In genomic region chr10:105403931-105404330, GRCm38 (mm10) we compare ENCODE assay signal across 22 mouse cellular contexts.
DNase-seq lines count a peak whose midpoint lies in the region; ATAC-seq and TF ChIP-seq lines count a peak whose summit lies in the region.
"Had no signal": no experiment of that assay in that cellular context is flagged by ENCODE, and none has a peak within 500 bp of the region (broad histone marks: within the 10 kb centered on the region; RNA-seq: fewer than 3 reads in every experiment).

No protein-coding gene starts in this region.

- H3K9me3 ChIP-seq in kidney, embryonic 14.5 days (ENCODE audit: control insufficient read depth, low read length) = 0 out of 2 replicates have a peak, but pooled peaks cover 4% of the 10 kb centered on the region
- no peaks in the 10 kb centered on the region for H3K9me3 ChIP-seq in lung, postnatal 0 days (ENCODE audit: low read length)
- H3K9me3 ChIP-seq: embryonic facial prominence, embryonic 15.5 days; forebrain, embryonic 10.5 days; heart, embryonic 15.5 days had no signal

- no peak for TF ChIP-seq CTCF in lung, postnatal 0 days (IDR thresholded peaks at IDR 0.05)

- H3K4me1 ChIP-seq in kidney, embryonic 14.5 days (ENCODE audit: control insufficient read depth, insufficient read depth, low read length) = no peaks in the 10 kb centered on the region
- no peaks in the 10 kb centered on the region for H3K4me1 ChIP-seq in lung, postnatal 0 days (ENCODE audit: insufficient read depth, low read depth, low read length)
- H3K4me1 ChIP-seq: forebrain, embryonic 10.5 days; heart, embryonic 15.5 days had no signal

- no peak overlapping the region for H3K9ac ChIP-seq in kidney, embryonic 14.5 days (ENCODE audit: low read depth, low read length)
- H3K9ac ChIP-seq in lung, postnatal 0 days (replicated peaks; ENCODE audit: low read depth) = no peak overlapping the region
- H3K9ac ChIP-seq: embryonic facial prominence, embryonic 15.5 days; heart, embryonic 15.5 days had no signal

- H3K36me3 ChIP-seq in kidney, embryonic 14.5 days (ENCODE audit: control insufficient read depth, insufficient read depth, low read length) = no peaks in the 10 kb centered on the region
- no peaks in the 10 kb centered on the region for H3K36me3 ChIP-seq in lung, postnatal 0 days (ENCODE audit: insufficient read depth, low read length)
- H3K36me3 ChIP-seq: embryonic facial prominence, embryonic 15.5 days; forebrain, embryonic 10.5 days; heart, embryonic 15.5 days had no signal

- no peak for TF ChIP-seq EP300 in lung, postnatal 0 days (IDR thresholded peaks at IDR 0.05)

- no peak for DNase-seq in frontal cortex, postnatal 14 days (ENCODE audit: low spot score in 2 of 2)
- peak; percentile 11 for DNase-seq in kidney, adult 9 months
- DNase-seq in lung, postnatal 0 days (ENCODE audit: low spot score) = peak; percentile 47
- DNase-seq in lung, adult 18-20 months = no peak
- DNase-seq in adipocyte (ENCODE audit: low spot score) = peak; percentile 21
- DNase-seq in gastrocnemius, adult 18-20 months (ENCODE audit: low spot score) = no peak
- DNase-seq: adrenal gland, postnatal 14 days; cerebellum, adult 18-20 months; cerebellum, postnatal 10 days; embryo, embryonic 11 days; gastrocnemius, postnatal 14 days; heart, adult 2 months; heart, postnatal 14 days had no signal

- no peaks in the 10 kb centered on the region for H3K27me3 ChIP-seq in kidney, embryonic 14.5 days (ENCODE audit: control insufficient read depth, insufficient read depth, low read length)
- no peaks in the 10 kb centered on the region for H3K27me3 ChIP-seq in lung, postnatal 0 days (replicated peaks; ENCODE audit: insufficient read depth, low read length)
- H3K27me3 ChIP-seq: embryonic facial prominence, embryonic 15.5 days; heart, embryonic 15.5 days had no signal

- H3K4me3 ChIP-seq in kidney, embryonic 14.5 days (ENCODE audit: low read length) = no peak overlapping the region
- no peak overlapping the region for H3K4me3 ChIP-seq in lung, postnatal 0 days (ENCODE audit: low read depth, low read length)
- H3K4me3 ChIP-seq: embryonic facial prominence, embryonic 15.5 days; erythroblast, embryonic 14.5 days; forebrain, embryonic 10.5 days; heart, adult 2 months; heart, embryonic 15.5 days had no signal

- 75% methylated on average over 3 of the region's 3 CpGs for WGBS in kidney, embryonic 14.5 days
- WGBS in lung, postnatal 0 days = 53% methylated on average over 3 of the region's 3 CpGs

- no peak overlapping the region for H3K27ac ChIP-seq in kidney, embryonic 14.5 days (ENCODE audit: low read depth, low read length)
- no peak overlapping the region for H3K27ac ChIP-seq in lung, postnatal 0 days (ENCODE audit: low read length)
- H3K27ac ChIP-seq: embryonic facial prominence, embryonic 15.5 days; forebrain, embryonic 10.5 days; heart, adult 2 months; heart, embryonic 15.5 days had no signal

- 0 out of 2 replicates have a peak, but pooled peaks have one; percentile 4 for ATAC-seq in frontal cortex, adult (ENCODE audit: low TSS enrichment)
- no peak for ATAC-seq in kidney, embryonic 14.5 days (ENCODE audit: low FRiP score, low TSS enrichment)
- 0 out of 2 replicates have a peak, but pooled peaks have one; percentile 28 for ATAC-seq in lung, postnatal 0 days
- ATAC-seq: forebrain, embryonic 14.5 days; hindbrain, embryonic 16.5 days had no signal

- no peak overlapping the region for H3K4me2 ChIP-seq in kidney, embryonic 14.5 days (replicated peaks; ENCODE audit: low read depth, low read length)
- H3K4me2 ChIP-seq in lung, postnatal 0 days (replicated peaks; ENCODE audit: low read depth, low read length) = no peak overlapping the region
- H3K4me2 ChIP-seq: embryonic facial prominence, embryonic 15.5 days; heart, embryonic 11.5 days; heart, embryonic 15.5 days had no signal

Comparison
In these comparisons a context has a peak if more than half of its experiments do, and no peak if none do; other contexts are left out.
1. DNase-seq: peak in kidney, adult 9 months (single experiment), lung, postnatal 0 days (single experiment) and adipocyte (single experiment); none in frontal cortex, postnatal 14 days (0 of 2), lung, adult 18-20 months (0 of 2) and gastrocnemius, adult 18-20 months (single experiment).